Comparison of ENCODE assay signal across 8 mouse cellular contexts in genomic region chr4:62674031-62674995, GRCm38 (mm10).
DNase-seq lines count a peak whose midpoint lies in the region; ATAC-seq and TF ChIP-seq lines count a peak whose summit lies in the region.

No protein-coding gene starts in this region.

- H3K9me3 ChIP-seq in heart, embryonic 16.5 days (replicated peaks; ENCODE audit: control insufficient read depth, low read length): no peaks in the 10 kb centered on the region
- H3K9me3 ChIP-seq in liver, embryonic 14.5 days (ENCODE audit: control insufficient read depth, low read length): no peaks in the 10 kb centered on the region

- H3K27ac ChIP-seq in layer of hippocampus, adult 2 months: peak overlapping the region; percentile 62; the same call in 1 of the 2 replicates
- peak overlapping the region; percentile 32; the same call in 1 of the 2 replicates for H3K27ac ChIP-seq in heart, embryonic 16.5 days (ENCODE audit: low read length)
- H3K27ac ChIP-seq in liver, embryonic 14.5 days: no peak overlapping the region

- H3K4me2 ChIP-seq in heart, embryonic 16.5 days (ENCODE audit: low read depth, low read length): peak overlapping the region; percentile 71
- H3K4me2 ChIP-seq in liver, embryonic 14.5 days (ENCODE audit: low read depth): peak overlapping the region; percentile 20

- H3K9ac ChIP-seq in heart, embryonic 16.5 days (ENCODE audit: low read length): peak overlapping the region; percentile 69
- H3K9ac ChIP-seq in liver, embryonic 14.5 days (replicated peaks): no peak overlapping the region

- peak overlapping the region; percentile 36 for H3K4me3 ChIP-seq in layer of hippocampus, adult 2 months
- H3K4me3 ChIP-seq in heart, embryonic 16.5 days (ENCODE audit: low read length): peak overlapping the region; percentile 60
- H3K4me3 ChIP-seq in liver, embryonic 14.5 days (ENCODE audit: insufficient read depth in 1 of 2, low read depth in 2 of 2, low read length in 2 of 2): peak overlapping the region in 1 of 2 experiments; percentile 35; a peak in 3 of 4 replicates

- H3K27me3 ChIP-seq in heart, embryonic 16.5 days (ENCODE audit: control insufficient read depth, insufficient read depth, low read length): peaks cover 10% of the 10 kb centered on the region
- H3K27me3 ChIP-seq in liver, embryonic 14.5 days (ENCODE audit: control insufficient read depth, insufficient read depth, low read length): peaks cover 3% of the 10 kb centered on the region; the same call in 1 of the 2 replicates

- DNase-seq in layer of hippocampus, adult 2 months (ENCODE audit: low spot score in 2 of 2): no peak
- DNase-seq in layer of hippocampus, postnatal 36 days: no peak
- no peak for DNase-seq in liver, embryonic 14.5 days (ENCODE audit: low read depth in 3 of 3, low spot score in 3 of 3)
- DNase-seq in gastrocnemius, postnatal 25 days: no peak
- no peak for DNase-seq in frontal cortex, adult 2 months (ENCODE audit: extremely low spot score in 1 of 2, low spot score in 1 of 2)

- TF ChIP-seq EP300 in liver, embryonic 14.5 days (IDR thresholded peaks at IDR 0.05; ENCODE audit: low read depth): no peak

- H3K36me3 ChIP-seq in heart, embryonic 16.5 days (ENCODE audit: control insufficient read depth, insufficient read depth): no peaks in the 10 kb centered on the region
- H3K36me3 ChIP-seq in liver, embryonic 14.5 days (replicated peaks; ENCODE audit: control insufficient read depth, insufficient read depth, low read depth): no peaks in the 10 kb centered on the region

- no peak for TF ChIP-seq CTCF in layer of hippocampus, adult 2 months (conservative IDR thresholded peaks at IDR 0.05)
- no peak for TF ChIP-seq CTCF in liver, embryonic 14.5 days (IDR thresholded peaks at IDR 0.05; ENCODE audit: low read depth)

- peak; percentile 70 for ATAC-seq in common myeloid progenitor, adult 5-6 weeks (replicated peaks; ENCODE audit: low read depth, poor library complexity, severe bottlenecking)
- ATAC-seq in heart, embryonic 16.5 days (replicated peaks; ENCODE audit: extremely low read depth, insufficient read depth, low FRiP score): peak; percentile 21; the same call in 1 of the 2 replicates
- no peak for ATAC-seq in liver, embryonic 14.5 days (ENCODE audit: insufficient read depth)
- ATAC-seq in neutrophil, adult 5-6 weeks (ENCODE audit: extremely low read depth, insufficient number of reproducible peaks, low FRiP score, poor library complexity, severe bottlenecking): peak; percentile 72

- H3K4me1 ChIP-seq in heart, embryonic 16.5 days (ENCODE audit: control insufficient read depth, insufficient read depth, low read length): peaks cover 19% of the 10 kb centered on the region
- no peaks in the 10 kb centered on the region for H3K4me1 ChIP-seq in liver, embryonic 14.5 days (replicated peaks; ENCODE audit: control insufficient read depth in 2 of 2, insufficient read depth in 2 of 2, low read length in 1 of 2)

- 6% methylated on average over 30 of the region's 30 CpGs for WGBS in heart, embryonic 16.5 days
- 7% methylated on average over 29 of the region's 30 CpGs for WGBS in liver, embryonic 14.5 days (ENCODE audit: insufficient replicate concordance)
